Mouse (Mus musculus): Measurements from ENCODE around the gene Olfr1353.
"Not testable (repeated sequence)": the region's sequence is repeated elsewhere in the genome, so short reads cannot be mapped to it uniquely, and the experiment has no call there.

Gene Olfr1353

GRCm38 (mm10) chr10:78963009-78963408, at the start of gene Olfr1353:
Gene Olfr1353, plus strand, starts transcription at chr10:78963309.
- DNase-seq (ENCODE audit: low read depth, low spot score) = not testable (repeated sequence)

DNA sequence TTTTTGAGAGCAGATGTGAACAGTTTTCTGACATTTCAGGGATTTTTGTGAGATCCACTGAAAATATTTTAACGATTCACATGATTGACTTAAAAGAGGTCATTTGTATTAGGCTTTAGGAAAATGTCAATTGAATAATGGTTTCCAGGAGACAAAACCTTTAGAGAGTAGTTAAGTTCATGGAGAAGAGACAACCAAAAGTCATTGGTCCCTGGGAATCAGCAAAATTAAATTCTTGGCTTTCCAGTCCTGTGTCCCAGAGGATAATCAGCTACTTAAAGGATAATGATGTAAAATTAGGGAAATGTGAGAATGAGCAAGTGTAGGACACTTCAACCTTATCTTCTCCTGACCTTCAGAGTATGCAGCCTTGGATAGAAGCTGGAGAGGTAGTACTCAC, 12.8 kb upstream of the Olfr1353 start, which contains the start of gene Olfr8:
Olfr8 (plus strand) TSS at position 301 of the 400 bp plus-strand sequence.
- DNase-seq (ENCODE audit: low read depth, low spot score) = not testable (repeated sequence)

DNA sequence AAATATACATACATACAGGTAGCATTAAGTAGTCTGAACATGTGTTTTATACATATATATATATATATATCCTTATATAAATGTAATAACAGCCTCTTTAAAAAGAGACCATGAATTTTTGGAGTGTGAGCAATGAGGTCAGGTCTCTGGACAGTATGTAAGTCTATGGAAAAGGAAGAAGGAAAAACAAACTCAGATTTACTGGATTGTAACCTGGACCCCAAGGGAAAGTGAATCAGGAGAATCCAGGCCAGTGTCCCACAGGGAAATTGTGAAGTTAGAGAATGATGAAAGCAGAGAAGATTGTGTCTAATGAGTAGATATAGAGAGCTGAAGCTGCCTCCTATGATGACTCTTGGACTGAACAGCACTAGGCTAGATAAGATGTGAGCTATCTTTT, 17.6 kb downstream of the Olfr1353 start, which contains the start of gene Olfr1352:
Olfr1352 (plus strand) TSS at position 301 of the 400 bp plus-strand sequence.
- no peak for DNase-seq (ENCODE audit: low read depth, low spot score)

GRCm38 (mm10) chr10:79012172-79012571, 49.1 kb downstream of the Olfr1353 start, which contains the start of gene Olfr1351:
Gene Olfr1351, plus strand, starts transcription at chr10:79012472.
- no peak for DNase-seq (ENCODE audit: low read depth, low spot score)

Measured in retina, adult 2 months (tissue).